Mouse (Mus musculus) cerebellum, adult (tissue): ENCODE results near the gene Tns3.
"Not testable (repeated sequence)": the region's sequence is repeated elsewhere in the genome, so short reads cannot be mapped to it uniquely, and the experiment has no call there.

Experiments used
- ATAC-seq: cut with Nextera tagmentation; 2 replicates; pipeline ENCODE4 v1.9.2; 2017; ENCODE audit warnings: mild to moderate bottlenecking, moderate library complexity, mixed read lengths; ENCODE audit not compliant: insufficient number of reproducible peaks, low FRiP score, low TSS enrichment

Tns3 gene

DNA sequence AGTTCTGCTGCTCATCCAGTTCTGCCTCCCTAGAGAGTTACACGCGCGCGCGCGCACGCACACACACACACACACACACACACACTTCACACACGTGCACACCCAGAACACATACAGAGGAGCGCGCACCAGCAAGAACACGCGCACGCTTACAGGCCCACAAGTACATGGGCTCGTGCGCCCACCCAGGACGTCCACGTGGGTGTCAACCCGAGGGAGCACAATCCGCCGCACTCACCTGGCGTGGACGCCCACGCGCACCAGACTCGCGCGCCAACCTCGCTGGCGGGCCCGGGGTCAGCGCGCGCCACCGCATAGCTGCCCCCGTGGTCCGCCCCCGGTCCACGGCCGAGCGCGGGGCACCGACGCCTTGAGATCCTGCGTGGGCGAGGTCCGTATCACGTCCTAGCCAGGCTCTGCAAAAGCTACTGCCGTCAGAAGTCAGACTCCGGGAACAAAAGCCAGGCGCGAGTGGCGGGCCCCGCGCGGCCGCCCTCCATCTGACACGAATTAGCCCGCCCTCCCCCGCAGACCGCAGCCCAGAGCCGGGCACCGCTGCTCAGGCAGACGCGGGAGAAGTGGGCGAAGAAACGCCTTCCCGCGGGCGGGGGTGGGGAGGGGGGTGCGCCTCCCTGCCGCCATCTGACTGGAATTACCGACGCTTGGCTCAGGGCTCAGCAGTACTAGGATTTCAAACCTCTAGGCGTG, 40.0 kb downstream of the Tns3 start:
- ATAC-seq, result no peak

DNA sequence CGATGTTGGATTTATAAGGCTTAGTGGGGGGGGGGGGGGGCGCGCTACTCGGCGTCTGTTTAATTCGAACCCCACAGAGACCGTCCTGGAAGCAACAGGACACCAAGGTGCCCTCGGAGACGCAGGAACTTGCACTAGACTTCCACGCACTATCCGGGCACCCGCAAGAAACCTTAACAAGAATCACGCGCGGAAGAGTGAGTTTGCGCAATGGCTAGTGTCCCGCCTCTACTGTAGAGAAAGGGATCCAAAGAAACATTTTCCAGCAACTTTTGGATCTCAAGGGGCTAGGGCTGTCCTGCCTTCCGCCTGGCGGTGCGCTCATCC, 40.5 kb downstream of the Tns3 start:
- ATAC-seq, result no peak

DNA sequence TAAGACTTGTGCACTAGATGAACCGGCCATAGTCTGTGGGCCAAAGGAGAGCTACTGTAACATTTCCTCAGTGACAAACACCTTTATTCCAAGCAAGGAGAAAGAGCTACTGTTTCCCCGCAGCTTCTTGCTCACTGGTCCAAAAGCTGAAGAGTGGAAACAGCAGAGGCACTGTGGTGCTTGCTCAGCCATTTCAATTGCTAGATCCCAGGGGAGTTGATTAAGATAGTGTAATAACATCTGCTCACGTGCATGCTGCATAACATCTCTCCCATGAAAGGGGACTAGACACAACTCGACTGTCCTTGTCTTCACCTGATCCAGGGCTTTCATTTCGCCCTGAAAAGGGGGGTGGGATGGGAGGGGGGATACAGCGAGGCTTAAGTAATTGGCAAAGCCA, 41.7 kb downstream of the Tns3 start:
- ATAC-seq, result no peak

DNA sequence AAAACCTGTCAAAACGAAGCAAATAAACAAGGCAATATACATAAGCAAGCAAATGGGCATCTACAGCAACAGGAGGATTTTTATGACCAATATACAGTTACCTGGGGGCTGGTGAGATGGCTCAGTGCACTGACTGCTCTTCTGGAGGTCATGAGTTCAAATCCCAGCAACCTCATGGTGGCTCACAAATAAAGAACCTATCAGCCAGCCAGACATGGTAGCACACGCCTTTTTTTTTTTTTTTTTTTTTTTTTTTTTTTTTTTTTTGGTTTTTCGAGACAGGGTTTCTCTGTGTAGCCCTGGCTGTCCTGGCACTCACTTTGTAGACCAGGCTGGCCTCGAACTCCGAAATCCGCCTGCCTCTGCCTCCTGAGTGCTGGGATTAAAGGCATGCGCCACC, 45.2 kb downstream of the Tns3 start:
- ATAC-seq, result not testable (repeated sequence)

DNA sequence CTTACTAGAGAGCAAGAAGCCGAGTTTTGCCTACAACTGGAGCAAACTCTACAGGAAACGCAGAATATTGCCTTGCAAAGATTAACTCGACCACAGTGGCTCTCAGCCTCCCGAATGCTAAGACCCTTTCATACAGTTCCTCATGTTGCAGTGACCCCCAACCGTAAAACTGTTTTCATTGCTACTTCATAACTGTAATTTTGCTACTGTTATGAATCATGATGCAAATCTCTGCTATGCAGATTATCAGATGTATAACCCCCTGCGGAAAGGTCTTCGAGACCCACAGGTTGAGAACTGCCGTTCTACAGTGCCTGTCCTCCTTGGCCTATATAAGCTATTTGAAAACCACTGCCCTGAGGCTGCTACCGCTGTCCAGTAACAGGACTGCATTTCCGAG, 46.0 kb downstream of the Tns3 start:
- ATAC-seq, result no peak

DNA sequence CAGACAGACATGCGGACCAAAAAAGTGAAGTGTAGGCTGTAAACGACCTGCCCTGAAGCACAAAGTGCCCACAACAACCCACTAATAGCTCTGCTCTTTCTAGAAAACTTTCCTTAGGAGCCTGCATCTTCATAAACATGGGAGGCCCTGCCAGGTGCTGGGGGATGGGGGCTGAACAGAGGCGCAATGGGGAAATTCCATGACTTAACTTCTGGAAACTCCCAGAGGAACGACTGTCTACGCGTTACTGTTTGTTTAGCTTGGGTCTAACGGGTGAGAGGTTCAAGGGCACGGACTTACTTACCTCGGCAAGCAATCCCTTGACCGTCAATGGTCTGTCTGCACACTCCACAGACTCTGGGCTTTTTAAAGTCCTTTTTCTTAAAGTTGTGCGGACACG, 48.9 kb downstream of the Tns3 start:
- ATAC-seq, result no peak

DNA sequence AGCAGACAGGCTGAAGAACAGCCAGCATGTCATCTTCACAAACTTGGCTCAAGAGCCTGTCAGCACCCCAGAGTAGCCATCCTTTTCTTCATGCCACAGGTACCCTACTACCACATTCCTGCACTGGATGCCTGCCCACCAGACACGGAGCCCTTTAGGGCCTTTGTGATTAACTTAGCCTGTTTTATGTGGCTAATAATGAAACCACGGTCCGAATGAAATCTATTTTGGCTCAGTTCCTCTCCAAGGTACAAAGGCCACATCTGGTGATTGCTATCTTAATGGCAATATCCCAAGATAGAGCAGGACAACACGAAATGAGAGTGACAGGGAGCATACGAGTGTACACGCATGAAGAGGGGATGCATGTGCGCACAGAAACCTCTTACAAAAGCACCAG, 53.9 kb downstream of the Tns3 start:
- ATAC-seq, result no peak

DNA sequence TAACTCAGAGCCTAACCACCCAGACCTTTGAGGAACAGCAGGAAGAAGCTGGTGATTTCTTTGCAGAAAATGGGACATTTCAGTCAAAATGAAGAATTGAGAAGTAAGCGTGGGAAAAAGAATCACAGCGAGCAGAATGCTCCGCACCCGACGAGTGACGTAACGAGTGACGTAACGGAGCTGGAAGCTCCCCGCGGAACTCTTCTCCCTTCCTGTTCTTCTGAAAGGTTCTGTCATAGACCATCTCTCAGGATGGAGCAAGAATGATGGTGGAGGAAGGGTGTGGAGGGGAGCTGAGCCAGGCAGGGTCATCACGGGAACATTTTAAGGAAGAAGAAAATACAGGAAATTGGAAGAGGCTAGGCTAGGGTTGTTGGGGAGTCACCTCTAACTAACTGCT, 54.5 kb downstream of the Tns3 start:
- no peak for ATAC-seq

DNA sequence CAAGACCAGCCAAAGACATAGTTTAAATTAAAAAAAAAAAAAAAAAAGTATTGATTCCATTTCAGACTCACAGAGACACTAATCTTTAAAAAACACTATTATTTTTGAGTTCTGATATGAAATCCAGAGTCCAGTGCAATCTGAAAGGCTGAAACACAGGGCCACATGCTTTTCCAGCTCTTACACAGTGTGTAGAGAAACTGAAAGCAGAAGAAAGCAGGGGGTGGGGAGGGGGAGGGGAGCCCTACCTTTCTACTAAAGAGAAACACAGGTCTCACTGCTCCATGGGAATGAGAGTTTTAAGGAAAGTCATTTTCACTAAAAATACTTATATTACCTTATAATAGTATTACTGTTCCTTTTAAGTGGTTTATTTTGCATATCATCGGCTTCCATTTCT, 57.2 kb downstream of the Tns3 start:
- ATAC-seq, result no peak

DNA sequence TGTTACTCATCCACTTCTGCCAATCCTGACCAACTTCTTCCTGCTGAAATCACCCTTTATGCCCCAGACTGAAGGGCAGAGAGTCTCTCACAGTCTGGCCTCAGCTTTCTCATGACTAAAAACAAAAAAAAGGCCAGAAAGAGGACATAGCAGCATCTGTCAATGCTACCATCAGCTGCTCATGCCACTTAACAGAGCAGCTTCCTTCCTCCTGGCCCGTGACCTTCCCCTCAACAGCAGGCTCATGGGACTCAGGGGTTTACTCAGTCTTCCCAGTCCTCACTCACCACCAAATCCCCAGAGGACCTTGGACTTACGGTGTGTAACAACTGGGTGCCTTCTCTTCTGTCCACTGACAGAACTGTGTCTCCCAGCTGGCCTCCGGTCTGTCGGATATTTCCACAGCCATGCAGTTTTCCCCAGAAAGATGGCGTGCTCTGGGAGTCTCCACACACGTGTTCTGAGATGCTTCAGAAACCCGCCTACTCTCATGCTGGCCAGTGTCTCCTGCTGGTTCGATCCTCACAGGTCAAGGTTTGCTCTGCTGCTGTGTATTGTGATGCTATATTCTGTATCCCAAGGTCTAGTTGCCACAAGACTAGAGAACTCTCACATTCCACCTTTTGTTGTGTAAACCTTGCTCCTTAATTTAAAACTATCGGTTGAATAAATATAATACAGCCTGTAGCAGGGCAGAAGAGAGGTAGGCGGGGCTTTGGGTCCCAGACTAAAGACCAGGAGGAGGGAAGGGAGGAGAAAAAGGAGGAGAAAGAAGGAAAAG, 59.4 kb downstream of the Tns3 start:
- ATAC-seq, result no peak

DNA sequence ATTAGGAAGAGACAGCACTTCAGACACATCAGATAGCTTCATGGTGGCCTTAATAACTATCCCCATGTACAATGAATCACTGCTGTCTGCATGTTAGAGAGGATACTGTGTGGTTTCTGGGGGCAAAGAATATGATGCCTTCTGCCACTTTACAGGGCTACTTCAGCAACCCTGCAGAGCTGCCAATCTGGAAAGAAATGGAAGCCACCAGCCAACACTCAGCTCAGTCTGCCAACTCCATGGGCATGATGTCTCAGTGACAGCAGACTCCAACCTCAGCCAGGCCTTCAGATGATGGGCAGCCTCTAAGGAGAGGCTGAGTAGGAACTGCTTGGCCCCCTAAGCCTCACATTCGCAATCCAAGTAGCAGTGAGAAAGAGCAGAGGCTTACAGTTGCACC, 61.7 kb downstream of the Tns3 start:
- no peak for ATAC-seq

DNA sequence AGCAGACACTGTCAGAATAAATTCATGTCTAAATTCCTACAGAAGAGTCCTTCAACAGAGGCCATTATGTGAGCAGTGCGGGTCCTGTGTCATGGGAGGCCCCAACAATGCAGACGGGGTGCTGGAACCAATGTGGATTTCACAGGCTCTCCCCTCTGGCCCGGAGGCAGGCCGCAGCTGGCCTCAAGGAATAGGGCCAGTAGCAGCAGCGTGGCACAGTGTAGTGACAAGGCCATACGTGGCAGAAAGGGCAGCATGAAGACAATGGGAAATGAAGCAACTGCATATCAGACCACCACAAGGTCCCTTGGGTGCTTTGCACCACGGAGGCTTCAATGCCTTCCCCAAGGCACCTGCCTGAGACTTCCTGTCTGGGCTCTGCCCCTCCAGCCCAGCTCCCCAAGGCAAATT, 62.9 kb downstream of the Tns3 start:
- ATAC-seq, result no peak

DNA sequence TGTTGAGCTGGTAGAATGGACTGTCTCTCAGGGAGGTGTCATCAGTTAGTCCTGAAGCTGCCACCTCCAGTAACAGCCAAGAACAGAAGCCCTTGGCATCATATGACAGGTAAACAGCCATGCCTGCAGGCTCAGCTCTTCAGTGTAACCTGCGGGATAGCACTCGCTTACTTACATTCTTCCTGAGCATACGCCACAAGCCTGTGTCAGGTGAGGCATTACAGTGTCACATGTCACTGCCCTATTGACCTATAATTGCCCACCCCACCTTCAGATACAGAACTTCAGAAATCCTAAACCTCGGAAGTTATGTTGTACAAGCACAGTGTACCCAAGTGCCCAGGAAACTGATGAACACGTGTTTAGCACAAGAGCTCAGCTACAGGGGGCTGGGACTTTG, 68.7 kb downstream of the Tns3 start:
- no peak for ATAC-seq

DNA sequence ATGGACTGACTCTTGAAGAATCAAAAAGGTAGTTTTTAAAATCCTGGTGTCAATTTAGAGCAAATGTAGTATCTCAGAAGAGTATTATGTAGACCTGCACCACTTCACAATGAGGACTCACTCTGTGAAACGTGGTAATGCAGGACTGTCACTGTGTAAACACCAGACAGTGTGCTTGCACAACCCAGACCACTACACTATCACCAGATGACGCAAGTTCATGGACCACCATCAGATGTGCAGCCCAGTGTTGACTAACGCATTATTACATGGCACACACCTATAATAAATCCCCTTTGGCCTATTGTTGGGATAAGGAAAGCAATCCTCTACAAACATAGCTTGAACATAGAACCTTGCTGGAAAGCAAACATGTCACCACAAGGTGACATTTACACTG, 71.2 kb downstream of the Tns3 start:
- ATAC-seq, result no peak

DNA sequence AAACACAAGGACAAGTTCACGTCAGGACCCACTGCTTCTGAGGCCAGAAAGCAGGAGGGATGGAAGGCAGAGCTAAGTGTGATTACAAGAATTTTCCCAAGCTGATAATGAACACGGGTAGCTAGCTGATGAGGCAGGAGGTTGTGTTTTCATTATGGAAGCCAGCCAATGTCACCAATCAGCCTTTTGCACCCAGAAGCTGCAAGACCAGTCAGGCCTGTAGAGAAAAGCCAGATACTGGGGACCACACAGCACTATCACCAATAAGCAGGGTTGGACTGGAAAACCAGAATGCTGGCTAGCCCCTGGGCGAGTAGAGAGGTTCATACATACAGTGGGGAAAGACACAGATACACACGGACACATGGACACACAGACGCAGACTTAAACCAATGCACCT, 73.1 kb downstream of the Tns3 start:
- ATAC-seq, result no peak

DNA sequence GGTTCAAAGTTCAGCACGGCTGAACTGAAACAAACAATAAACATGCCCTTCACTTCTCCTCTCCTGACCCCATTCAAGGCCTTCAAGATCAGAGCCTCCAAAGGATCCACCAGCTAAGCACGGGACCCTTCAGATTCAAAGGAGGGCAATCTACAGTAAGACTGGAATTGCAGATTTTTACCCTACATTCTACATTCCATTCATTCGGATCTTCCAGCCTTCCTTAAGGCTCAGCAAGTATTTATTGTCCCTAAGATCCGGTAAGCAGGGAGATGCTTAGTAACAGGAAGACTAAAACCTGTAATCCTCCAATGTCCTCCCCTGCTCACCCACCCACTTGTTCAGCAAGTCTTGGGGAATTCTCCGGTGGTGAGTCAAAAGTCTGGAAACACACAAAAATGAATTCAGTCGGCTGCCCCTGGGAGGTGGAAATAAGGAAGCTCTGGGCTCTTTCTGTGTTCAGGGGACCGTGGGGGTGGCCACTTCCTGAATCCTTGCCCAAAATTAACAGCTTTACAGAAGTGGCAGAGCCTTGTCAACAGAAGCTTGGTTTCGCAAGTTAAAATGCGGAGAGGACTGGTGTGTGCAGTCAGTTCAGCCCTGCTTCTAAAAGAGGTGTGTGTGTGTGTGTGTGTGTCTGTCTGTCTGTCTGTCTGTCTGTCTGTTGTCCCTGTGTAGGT, 75.0 kb downstream of the Tns3 start:
- ATAC-seq, result no peak

DNA sequence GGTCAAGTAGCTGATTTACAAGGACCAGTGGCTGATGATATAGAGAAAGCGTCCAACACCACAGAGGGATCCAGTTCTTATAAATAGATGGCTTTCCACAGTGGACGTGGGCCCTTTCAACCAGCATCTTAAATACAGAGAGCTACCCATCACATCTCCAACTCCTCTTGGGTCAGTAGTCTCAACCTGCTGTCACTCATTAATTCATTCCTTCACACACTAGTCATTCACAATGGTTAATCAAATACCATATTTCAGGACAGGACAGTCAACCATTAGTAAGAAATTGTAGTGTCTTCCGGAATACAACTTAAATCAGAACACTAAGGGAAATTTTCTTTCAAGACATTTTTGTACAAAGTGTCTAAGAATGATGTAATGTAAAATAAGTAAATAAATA, 76.4 kb downstream of the Tns3 start:
- no peak for ATAC-seq

DNA sequence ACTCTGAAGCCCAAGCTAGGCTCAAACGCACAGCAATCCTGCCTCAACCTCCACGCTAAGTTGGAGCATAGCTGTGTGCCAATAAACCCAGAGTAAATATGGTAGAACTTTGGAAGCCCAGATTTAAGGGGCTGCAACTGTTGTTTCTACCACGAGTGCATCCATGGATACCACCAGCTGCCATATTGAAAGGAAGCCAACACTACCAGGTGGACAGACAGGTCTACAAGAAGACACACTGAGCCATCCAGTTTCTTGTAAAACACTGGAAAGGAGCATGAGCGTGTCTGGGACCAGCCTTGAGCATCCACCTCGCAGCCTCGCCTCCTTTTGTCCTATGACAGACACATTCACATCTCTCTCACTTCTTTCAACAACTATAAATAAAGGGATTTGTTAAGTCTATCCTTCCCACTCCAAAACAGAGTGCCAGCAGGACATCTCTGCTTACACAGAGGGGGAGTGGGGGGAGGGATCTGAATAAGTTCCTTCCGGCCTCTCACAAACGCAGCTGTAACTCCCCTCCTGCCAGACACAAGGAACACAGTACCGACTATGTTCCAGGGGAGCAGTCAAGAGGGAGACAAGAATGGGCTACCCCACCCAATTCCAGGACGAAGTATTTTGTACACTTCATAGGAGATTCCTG, 77.2 kb downstream of the Tns3 start:
- no peak for ATAC-seq

DNA sequence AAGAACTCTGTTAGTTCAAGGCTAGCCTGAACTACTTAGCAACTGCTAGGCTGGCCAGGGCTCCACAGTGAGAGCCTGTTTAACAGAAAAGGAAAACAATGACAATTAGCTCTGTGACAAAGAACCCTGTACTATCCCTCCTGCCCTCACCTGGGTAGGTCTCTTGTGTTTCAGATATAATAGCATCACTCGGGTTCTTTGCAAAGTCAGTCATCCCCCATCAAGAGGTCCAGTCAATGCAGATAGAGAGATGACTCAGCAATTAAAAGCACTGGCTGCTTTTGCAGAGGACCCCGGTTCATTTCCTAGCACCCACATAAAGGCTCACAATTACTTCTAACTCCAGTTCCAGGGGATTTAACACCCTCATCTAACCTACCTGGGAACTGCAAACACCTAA, 78.0 kb downstream of the Tns3 start:
- no peak for ATAC-seq

DNA sequence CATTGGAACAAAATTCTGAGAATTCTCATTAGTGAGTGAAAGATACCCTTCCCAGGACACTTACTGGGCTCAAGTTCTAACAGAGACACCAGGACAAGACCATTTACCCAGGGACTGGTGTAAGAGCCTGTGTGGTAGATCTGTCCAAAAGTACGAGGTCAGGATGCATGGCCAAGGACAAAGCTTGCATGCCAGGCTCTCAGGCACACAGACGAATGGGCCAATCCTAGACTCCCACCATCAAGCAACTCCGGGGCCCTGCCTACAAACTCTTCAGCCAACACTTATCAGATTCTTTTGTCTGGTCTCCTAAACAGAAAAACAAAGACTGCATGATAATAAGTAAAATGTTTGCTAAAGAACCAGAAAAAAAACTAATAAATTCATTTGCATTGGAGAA, 78.6 kb downstream of the Tns3 start:
- no peak for ATAC-seq

DNA sequence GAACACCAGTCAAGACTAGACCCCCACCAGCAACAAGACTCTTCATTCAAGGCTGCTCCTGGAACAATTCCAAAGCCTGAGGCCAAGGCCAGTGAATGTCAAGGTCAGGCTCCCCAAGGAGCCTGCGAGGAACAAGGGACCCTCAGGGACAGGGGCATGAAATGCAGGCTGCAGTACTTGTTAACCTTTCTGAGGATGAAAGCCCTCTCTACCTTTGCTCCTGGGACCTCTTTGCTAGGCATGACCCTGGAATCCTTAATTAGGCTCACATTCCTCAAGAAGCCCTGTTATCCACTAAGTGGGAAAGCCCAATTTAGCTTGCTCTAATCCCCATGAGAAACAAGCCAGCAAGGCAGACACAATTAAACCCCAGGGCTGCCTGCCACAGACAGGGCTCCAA, 79.4 kb downstream of the Tns3 start:
- no peak for ATAC-seq
